Mouse (Mus musculus) heart, adult 9 months (tissue): ENCODE results near the gene Nt5dc1.

ENCODE experiments used
- DNase-seq, 2 experiments: peaks; one replicate each; pipeline ENCODE4 v3.0.0; 2022; ENCODE audit warnings: low spot score in 2 of 2

Nt5dc1 gene

DNA sequence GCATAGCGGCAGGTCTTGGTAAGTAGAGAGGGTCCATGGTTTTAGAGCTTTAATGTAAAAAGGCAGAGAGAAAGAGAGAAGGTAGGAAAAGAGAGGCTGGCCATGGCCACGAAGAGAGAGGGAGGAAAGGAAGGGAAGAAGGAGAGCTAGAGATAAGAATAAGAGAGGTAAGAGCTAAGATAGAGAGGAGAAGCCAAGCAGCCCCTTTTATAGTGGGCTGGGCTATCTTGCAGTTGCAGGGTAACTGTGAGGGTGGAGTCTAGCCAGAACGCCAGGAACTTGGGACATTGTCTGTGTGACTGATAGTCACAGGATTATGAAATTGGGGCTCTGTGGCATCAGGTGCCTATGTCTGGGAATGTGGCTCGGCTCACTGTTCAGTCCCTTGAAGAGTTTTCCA is 179.8 kb downstream of the Nt5dc1 start:
- DNase-seq = no peak
